Mouse (Mus musculus) kidney, postnatal 10 days (tissue): ENCODE measurements around the gene Ascc1.
"Not testable (repeated sequence)": the region's sequence is repeated elsewhere in the genome, so short reads cannot be mapped to it uniquely, and the experiment has no call there.

Source experiments
- DNase-seq: peaks from one replicate; pipeline ENCODE4 v3.0.0; 2021; ENCODE audit warnings: mixed read lengths

Ascc1 gene

DNA sequence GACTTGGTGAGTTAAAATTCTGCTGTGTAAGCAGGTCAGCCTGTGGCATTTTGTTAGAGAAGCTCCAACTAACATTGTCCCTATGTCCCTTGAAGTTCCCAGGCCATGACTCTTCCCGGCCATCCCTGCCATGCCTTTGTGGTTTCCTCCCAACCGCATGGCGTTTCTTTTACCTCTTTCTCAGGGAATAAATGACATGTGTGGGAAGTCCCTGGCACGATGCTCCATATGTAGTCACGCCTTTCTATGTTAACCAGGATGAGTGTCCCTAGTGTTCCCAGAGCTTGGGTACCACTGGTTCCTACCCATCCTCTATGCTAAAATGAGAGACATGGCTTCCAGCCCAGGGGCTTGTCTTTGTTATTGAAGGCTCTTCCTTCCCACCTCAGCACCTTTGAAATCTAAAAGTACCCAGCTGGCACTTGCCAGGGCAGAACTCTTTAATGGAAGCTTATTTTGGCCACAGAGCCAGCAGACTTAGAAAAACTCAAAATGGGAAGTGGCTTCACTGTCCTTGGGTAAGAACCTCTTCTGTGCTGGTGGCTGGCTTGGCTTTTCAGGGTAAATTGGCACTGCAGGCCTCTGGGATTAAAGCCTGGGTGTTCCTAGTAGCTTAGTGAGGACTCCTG, 24.8 kb upstream of the Ascc1 start:
- no peak for DNase-seq

DNA sequence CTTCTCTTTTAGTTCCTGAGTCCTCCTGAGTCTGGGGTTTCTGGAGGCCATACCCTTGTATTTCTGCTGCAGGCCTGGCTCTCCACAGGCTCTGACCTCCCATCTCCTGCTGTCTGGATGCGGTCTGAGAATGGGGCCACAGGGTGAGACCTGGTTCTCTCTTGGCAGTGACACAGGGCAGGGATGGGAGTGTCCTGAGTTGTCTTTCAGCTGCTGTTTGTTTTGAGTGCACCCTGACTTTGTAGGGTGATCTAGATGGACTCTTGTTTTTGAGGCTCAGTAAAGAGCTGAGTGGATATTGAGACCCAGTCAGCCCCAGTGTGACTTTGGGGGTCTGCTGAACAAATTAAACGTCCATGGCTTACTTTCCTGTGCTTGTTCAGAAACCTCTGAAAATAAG, 24.2 kb upstream of the Ascc1 start:
- DNase-seq = no peak

DNA sequence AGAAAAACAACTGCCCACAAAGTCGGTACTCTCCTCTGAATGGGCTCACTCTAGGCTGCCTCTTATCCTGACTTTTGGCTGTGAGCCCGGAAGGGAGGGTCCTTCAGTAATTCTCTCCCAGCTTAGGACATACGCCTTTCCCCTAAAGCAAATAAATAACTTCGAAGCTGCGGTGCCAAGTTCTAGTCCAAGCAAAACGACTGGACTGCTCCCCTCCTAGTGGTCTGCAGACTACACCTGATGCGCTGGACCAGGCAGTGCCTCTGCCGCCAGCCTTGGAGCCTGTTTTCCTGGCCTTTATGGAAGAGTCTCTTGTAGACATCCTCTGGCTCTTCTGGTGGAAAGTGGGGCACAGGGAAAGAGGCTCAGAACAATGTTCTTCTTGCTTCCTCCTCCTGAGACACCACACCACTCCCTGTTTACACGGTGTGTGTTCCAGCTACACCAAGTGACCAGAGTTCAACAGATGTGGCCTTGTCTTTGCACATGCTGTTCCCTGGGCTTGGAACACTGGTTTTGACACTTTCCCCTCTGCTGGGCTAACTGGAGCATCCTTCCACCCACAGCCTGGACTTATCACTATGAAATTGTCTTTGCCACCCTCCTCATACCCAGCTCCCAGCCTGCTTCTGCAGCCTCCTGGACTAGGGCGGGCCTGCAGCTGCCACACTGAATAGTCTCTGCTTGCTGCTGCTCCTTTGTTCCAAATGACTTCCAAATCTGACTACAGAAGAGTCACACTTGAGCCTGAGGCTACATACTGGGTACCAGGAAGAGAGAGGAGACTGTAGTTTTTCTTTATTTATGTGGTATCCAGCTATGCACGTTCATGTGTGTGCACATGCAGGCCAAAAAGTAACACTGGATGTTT, 23.5 kb upstream of the Ascc1 start:
- peak; percentile 93 for DNase-seq

DNA sequence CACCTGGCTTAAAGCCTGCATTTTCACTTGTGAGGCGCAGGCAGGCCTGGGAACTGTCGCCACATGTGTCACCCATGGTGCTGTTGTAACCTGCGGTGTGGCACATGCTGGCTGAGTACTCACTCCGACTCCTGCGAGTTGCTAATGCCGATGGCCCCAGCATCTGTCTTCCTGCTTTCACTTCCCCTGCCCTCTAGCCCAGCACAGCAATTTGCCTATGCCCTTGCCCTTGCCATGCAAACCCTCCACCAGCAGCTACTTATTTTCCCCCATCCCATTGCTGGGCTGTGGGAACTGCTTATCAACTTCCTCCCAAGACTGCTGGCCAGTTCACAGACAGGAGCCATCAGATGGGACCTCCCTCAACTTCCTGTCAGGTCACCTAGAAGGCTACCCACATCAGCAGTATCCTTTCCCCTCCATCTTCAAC, 21.8 kb upstream of the Ascc1 start:
- DNase-seq = no peak

DNA sequence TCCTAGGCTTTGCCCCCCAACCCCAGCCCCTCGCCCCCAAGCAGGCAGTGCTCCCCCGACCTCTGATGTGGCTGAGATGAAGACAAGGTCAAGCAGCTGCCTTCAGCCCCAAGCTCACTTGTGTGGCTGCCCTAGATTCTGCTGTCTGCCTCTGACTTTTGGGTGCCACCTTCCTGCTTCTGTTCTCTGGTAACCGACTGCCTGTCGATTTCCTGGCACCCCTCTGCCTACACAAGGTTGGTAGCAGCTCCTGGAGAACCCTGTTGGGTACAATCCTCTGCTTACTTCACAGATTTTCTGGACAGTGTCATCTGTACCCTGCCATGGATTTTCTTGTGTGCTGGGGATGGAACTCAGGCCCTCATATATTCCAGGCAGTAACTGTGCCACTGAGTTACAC, 21.3 kb upstream of the Ascc1 start:
- no peak for DNase-seq

DNA sequence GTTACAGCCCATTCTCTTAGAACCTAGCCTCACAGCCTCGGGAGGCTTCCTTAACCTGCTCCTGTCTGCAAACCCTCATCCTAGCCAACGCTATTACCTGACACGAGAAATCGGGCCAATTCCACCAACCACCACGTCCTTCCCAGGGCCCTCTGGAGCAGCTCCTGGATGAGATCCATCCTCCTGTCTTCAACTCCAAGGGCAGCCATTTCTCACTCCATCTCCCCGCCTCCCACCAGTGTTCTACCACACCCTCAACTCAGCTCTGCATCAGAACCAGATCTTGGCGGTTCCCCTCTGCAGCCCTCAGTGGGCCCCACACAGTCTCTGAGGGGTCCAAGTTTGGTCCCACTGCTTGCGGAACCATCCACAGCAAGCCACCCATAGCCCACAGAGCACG, 20.8 kb upstream of the Ascc1 start:
- no peak for DNase-seq

DNA sequence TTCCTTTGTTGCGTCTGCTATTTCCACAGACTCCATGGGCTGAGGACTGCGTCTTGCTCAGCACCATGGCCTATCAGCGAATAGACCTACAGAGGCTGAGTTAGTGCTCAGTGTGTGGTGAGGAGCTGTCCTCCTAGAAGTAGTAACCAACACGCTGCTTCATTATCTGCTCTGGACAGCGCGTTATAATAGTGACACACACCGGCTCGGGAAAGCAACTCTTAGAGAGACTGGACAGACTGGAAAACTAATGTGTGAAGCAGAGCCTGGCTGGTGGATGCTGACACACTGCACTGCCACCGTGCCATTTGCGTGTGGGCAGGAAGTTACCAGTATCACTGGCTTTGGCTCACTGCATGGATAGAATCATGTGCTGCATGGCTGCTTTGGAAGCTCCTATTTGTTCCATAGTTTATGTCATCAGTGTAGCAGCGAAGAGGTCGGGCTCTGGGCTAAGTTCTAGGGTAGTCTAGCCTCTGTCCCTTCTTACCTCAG, 20.2 kb upstream of the Ascc1 start:
- DNase-seq = no peak

DNA sequence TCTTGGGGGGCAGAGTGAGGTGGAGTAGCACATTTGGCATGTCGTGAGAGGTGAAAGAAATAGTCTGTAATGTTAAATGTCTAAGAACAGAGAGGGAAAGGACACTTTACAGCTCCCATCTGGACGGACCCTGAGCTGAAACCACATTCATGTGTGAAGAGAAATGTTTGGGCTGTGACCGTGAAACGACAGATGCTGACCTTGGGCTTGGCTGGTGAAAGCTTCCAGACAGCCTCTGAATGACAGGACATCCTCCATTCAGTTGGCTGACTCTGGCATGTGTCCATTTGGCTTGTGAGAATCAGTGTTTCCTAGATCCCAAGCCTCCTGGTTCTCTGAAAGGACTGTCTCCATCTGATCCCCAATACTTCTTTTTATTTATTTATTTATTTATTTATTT, 14.6 kb upstream of the Ascc1 start:
- DNase-seq = no peak

DNA sequence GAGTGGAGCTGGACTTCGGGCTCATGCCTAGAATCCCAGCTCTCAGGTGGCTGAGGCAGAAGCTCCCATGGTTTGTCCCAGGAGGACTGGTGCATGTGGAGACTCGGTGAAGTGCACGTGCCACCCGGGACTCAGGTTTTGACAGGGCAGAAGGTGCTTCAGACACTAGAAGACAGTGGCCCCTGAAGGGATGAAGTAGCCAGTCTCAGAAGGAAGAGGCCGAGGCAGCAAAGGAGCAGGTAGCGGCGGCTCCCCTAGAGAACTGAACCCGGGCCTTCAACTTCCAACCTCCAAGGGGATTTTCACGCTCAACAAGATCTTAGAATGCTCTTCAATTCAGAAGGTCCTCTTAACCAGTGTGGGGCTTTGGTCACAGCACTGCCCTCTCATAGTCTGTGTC, 12.2 kb upstream of the Ascc1 start:
- no peak for DNase-seq

DNA sequence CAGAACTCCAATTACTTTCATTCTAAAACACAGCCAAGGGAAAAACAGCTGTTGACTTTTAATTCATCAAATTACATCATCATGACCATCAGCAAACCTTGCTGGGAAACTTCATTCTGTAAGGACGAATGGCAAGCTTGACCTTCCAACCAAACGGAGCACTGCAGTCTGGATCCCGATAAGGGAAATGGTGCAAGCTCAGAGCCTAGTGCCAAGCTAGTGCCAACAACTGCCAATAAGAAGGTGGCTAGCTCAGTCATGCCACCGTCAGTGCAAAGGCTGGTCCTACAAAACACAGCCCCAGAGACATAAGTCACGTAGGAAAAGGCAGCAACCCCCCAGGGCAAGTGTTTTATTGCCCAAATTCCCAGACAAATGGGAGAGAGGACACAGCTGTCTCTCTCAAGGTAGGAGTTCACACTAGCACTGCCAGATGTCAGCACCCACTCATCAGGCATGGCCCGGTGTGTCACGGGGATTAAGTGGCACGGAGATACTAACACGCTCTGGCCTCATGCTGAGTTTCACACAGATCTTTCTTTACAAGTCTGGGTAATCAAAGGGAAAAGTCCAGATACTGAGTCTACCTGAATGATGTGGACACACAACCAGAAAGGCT, 11.2 kb upstream of the Ascc1 start:
- DNase-seq = no peak

DNA sequence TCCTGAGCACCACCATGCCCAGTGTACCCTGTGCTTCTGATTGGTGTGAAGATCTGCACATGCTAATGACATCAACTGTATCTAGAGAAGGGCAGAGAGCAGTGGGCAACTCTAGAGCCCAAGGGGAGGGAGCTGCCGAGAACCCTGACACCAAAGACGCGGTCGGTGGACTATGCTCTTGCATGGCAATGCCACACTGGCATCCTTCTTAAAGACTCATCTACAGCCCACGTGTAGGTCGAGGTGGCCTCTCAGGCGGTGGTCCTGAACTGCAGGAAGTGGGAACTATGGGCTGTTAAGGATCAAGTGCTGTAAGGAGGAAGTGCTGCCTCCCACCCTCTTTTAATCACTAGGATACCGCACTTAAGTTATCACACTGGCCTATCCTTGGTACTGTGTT, 10.6 kb upstream of the Ascc1 start:
- DNase-seq = no peak

DNA sequence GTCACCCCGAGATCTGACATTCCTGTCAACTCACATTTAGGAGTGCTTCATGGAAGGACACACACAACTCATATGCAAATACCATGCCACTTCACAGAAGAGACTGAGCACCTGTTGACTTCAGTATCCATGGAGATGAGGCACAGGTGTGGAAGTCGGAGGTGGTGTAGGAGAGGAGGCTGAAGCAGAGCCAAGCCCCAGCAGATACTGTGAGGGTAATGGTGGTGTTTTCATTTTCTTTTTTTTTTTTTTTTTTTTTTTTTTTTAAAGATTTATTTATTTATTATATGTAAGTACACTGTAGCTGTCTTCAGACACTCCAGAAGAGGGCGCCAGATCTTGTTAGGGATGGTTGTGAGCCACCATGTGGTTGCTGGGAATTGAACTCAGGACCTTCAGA, 8.8 kb upstream of the Ascc1 start:
- DNase-seq = not testable (repeated sequence)

DNA sequence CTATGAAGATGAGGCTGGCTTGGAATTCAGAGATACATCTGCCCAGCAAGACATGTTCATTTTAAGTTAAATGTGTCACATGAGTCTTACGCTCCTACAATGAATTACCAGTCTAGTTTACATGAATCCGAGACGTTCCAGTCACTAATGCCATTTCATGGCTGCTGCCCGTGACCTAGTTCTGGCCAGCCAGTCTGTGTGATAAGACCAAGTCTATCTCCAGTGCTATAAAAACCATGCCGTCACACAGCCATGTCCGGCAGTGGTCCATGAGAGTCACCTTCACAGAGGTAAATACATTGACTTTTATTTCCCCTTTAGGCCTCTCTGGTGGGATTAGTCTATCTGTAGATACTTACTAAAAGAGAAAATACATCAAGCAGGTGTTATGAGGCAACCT, 6.7 kb upstream of the Ascc1 start:
- DNase-seq = no peak

DNA sequence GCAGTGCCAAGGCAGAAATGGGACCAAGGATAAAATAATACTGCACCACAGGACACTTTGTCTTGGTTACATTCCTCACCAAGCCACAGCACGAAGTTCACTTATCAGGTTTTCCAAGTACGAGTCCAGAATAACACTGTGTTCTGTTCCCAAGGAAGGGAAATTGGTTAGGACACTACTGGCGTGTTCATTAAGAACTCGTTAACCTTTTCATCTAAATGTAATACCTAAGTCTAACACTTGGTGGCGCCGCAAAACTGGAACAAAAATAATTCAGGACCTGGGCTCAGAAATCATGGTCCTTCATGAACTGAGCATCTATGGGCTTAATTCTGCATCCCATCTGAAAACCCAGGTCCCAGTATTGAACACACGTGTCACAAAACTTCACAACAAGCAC, 5.0 kb upstream of the Ascc1 start:
- DNase-seq = no peak

DNA sequence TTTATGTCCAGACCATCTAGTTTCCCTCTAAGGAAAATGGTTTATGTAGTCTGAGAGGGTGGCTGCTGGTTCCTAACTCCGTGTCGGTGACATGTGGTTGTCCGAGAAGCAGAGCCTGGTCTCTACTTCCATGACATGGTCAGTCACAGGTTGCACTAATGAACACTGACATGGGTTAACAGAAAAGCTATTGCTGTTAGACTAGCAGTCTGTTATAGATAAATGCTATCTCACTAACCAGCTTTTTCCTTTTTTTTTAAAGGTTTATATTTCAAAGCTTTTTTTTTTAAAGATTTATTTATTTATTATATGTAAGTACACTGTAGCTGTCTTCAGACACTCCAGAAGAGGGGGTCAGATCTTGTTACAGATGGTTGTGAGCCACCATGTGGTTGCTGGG, 3.5 kb upstream of the Ascc1 start:
- DNase-seq = no peak

DNA sequence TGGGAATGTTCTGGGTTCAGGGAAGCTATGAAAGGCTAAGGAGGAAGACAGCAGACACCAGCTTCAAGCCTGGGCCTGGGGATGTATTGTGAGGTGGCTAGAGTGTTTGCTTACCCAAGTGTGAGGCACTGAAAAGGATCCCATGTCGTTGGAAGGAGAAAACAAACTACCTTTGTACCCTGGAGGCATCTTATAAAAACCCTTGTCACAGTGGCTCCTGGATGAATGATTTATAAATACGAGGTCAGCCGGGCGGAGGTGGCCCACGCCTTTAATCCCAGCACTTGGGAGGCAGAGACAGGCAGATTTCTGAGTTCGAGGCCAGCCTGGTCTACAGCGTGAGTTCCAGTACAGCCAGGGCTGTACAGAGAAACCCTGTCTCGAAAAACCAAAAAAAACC, 942 bp upstream of the Ascc1 start:
- not testable (repeated sequence) for DNase-seq

DNA sequence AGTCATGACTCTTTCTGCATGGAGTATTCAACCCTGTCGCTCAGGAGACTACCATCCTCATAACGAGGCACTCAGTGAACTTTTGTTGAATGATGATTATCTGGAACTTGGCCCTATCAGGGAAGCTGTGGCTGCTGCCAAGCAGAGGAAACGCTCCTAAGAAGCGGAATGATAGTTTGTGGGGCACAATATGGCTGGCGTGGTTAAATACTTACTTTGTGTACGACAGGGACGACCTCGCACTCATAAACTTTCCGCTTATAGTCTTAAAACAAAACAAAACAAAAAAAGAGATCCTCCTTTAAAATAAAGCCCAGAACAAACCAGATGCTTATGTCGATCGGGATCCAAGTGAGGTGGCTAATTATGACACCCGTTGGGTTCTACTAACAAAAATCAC, 402 bp upstream of the Ascc1 start:
- no peak for DNase-seq

DNA sequence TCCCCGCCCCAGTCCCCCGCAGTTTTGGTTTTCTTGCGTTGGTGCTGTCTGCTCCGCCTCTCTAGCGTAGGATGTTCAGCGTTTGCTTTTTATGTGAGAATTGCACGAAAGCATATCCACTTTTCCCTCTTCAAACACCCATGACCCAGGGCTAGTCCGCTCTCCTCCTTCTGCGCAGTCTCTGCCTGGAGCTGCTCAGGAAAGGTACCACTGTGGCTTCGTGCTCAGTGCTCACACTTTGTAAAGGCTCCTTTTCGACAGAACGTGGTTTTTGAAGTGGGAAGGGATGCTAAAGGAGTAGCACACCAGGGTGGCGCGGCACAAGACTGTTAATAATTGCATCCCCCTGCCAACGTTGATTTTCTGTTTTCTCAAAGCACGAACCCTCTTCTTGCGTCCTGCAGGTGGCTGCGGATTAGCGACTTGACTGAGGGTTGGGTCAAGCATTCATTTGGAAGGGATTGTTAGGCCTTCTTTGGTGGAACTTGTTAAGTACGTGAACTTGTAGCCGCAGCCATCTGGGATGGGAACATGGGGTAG, 678 bp downstream of the Ascc1 start:
- DNase-seq = no peak

DNA sequence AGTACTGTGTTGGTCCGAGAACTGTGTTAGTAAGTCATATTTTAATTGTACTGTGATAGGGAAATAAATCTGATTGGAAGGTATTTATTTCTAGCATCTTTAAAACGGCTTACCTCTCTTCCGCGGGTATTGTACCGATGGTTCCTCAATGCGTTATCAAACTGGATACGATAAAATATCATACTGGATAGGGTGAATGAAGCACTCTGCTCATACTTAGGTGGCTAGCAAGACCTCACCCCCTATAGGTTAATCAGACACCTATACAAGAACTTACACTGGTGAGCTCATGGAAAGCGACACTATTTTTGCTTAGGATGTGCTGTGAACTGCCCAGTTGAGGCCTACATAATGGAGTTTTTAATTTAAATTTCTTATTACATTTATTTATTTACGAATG, 1.2 kb downstream of the Ascc1 start:
- DNase-seq = no peak

DNA sequence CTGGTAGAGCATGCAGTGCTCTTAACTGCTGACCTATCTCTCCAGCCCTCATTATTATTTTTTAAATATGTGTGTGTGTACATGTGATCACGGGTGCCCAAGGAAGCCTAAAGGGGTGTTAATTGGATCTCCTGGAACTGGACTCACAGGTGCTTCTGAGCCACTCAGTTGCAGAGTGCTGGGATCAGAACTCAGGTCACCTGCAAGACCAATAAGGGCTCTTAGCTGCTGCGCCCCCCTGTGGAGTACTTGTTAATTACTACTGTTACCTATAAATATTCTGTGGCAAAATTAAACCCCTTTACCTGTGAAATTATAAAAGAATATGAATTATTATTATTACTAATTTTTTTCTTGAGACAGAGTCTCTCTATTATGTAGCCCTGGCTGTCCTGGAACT, 2.7 kb downstream of the Ascc1 start:
- peak; percentile 47 for DNase-seq

DNA sequence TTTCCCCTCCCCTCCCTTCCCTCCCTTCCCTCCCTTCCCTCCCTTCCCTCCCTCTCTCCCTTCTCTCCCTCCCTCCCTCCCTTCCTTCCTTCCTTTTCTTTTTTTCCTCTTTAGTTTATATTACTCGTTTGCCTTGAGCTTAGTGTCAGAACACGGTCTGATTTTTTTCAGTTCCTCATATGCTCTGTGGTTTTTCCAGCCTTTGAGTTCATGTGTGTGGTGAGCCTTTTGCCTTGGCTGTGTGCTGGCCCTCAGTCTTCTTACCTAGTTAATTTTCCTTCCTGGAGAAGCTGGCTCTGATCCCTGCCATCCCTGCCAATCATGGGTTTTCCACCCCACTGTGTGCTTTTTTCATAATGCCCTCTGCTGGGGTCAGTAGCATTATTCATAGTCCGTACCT, 6.5 kb downstream of the Ascc1 start:
- no peak for DNase-seq

DNA sequence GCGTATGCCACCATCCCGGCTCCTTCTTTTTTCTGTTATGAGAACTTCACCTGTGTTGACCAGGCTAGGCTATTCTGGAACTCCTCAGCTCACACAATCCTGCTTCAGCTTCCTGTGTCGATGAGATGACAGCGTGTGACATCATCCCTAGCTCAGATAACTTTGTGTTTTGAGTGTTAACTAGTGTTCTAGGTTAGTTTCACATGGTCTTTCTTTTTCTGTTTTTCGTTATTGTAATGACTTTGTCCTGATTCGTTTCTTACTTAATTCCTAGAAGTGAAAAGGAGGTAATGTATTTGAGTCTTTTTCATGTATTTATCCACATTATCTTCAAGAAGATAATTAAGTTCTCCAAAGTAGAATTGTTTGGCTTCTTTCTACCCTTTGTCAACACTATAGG, 13.6 kb downstream of the Ascc1 start:
- DNase-seq = no peak

DNA sequence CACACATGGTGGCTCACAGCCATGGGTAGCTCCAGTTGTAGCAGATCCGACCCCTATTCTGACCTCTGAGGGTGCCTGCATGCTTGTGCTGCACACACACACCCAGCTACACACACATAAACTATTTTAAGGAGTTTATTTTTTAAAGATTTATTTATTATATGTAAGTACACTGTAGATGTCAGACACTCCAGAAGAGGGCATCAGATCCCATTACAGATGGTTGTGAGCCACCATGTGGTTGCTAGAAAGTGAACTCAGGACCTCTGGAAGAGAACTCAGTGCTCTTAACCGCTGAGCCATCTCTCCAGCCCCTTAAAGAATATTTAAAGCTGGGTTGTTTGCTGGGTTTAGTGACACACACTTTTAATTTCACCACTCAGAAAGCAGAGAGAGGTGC, 16.7 kb downstream of the Ascc1 start:
- DNase-seq = no peak

DNA sequence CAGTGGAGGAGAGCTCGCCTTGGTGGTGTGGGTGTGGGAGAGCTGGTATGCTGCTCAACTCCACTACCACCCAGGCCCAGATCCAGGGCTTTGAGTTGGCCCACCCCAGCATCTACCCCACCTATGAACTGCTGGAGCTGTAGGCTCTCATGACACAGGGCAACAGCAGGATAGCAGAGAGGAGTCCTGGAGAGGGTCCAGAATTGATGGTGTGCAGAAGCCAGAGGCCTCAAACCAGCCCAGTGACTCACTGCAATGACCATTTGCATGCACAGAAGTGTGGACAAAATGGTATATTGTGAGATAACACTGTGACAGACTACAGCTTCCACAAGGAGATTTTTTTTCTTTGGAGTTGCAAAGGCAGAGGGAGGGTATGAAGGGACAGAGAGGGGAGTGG, 21.1 kb downstream of the Ascc1 start:
- no peak for DNase-seq
